Mouse (Mus musculus): Measurements from ENCODE around the gene Gp1ba. TPM values are rescaled to one million over a fixed set of nuclear protein-coding genes. Genes with fewer than 3 reads are reported as not detected.
A peak's percentile ranks its signal among the peaks of the same experiment; 100 is the strongest.

The Gp1ba gene
- polyA plus RNA-seq, 1 experiment from 2014 or later: 0.37 TPM

DNA sequence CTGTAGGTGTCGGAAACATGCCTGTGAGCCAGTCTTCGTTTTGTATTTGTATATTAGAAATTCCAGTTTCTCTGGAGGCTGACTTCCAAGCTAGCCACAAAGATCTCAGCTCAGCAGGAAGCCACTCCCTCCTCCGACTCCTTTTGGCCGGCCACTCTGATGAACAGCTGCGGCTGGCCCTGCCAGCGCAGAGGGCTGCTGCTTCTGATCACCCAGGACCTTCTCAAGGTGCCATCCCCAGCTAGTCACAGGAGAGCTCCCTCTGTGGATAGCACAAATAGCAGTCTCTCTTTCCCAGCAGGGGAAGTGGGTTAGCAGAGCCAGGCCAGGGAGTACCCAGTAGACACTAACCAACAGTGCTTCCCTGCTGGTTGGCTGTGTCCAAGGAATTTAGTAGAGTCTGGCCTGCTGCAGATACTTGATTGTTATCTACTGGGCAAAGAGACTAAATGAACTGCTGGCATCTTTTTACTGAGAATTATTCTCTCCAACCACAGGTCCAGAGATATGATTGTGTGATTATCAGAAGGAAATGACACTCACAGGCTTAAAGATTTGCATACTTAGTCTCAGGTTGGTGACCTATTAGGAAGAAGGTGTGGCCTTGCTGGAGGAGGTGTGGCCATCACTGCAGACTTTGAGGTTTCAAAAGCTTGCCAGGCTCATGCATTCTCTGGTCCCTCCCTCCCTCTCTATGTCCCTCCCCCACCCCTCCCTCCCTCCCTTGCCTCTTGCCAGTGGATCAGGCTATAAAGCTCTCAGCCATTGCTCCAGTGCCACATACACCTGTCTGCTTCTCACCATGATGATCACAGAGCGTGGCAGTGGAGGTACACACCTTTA is 16.7 kb upstream of the Gp1ba start:
- H3K36me3 ChIP-seq (ENCODE audit: control insufficient read depth, insufficient read depth, low read length): no peaks in the 10 kb centered on the region
- H3K27ac ChIP-seq (ENCODE audit: low read depth): 0 out of 2 replicates have a peak overlapping the region, but pooled peaks have one; percentile 0
- no peak; the same call in 1 of the 2 replicates for ATAC-seq (replicated peaks; ENCODE audit: low FRiP score, low TSS enrichment, low read depth)
- no peak overlapping the region for H3K9ac ChIP-seq (ENCODE audit: low read length)
- no peak overlapping the region for H3K4me3 ChIP-seq (ENCODE audit: low read depth, low read length)
- no peak for DNase-seq (ENCODE audit: low spot score)
- no peak overlapping the region for H3K4me2 ChIP-seq (ENCODE audit: low read length)
- no peaks in the 10 kb centered on the region for H3K4me1 ChIP-seq (replicated peaks; ENCODE audit: control insufficient read depth, insufficient read depth, low read length)
- no peaks in the 10 kb centered on the region for H3K27me3 ChIP-seq (replicated peaks; ENCODE audit: control insufficient read depth, insufficient read depth, low read length)
- no peaks in the 10 kb centered on the region for H3K9me3 ChIP-seq (ENCODE audit: control insufficient read depth, low read length)
- 36% methylated on average over 7 of the region's 7 CpGs for WGBS

DNA sequence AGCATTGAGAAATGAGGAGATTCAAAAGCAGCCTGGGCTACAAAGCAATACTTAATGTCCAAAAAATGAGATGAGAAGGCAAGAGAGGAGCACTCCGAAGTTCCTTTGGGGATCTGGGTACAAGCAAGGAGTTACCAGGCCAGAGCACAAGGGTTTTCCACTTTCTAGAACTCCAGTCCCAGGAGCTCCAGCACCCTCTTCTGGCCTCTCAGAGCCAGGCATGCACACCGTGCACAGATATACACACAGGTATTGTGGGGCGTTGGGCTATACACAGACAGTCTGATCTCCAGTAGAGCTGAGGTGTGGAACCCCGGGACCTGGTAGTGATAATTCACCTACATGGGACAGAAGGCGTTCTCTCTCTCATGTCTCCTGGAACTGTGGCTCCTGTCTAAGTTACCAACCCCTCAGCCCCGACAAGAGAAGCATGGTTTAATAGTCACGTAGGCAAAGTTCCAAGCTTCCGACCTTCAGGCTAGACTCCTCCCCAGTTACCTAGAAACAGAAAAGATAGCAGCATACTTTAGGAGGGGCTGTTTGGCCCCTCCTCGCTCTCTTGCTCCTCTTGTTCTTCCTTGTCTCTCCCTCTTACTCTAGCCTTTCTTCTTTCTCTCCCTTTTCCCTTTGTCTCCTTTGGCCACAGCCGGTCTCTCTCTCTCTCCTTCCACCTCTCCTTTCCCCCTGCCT is 15.7 kb upstream of the Gp1ba start:
- no peak overlapping the region for H3K4me3 ChIP-seq (ENCODE audit: low read depth, low read length)
- H3K27me3 ChIP-seq (replicated peaks; ENCODE audit: control insufficient read depth, insufficient read depth, low read length): no peaks in the 10 kb centered on the region
- DNase-seq (ENCODE audit: low spot score) (no peak), ATAC-seq (replicated peaks; ENCODE audit: low FRiP score, low TSS enrichment, low read depth) (no peak; the same call in 1 of the 2 replicates)
- no peak overlapping the region for H3K4me2 ChIP-seq (ENCODE audit: low read length)
- 67% methylated on average over 10 of the region's 10 CpGs for WGBS
- H3K9ac ChIP-seq (ENCODE audit: low read length): no peak overlapping the region
- H3K9me3 ChIP-seq (ENCODE audit: control insufficient read depth, low read length): no peaks in the 10 kb centered on the region
- H3K36me3 ChIP-seq (ENCODE audit: control insufficient read depth, insufficient read depth, low read length): no peaks in the 10 kb centered on the region
- no peak overlapping the region for H3K27ac ChIP-seq (ENCODE audit: low read depth)
- no peaks in the 10 kb centered on the region for H3K4me1 ChIP-seq (replicated peaks; ENCODE audit: control insufficient read depth, insufficient read depth, low read length)

DNA sequence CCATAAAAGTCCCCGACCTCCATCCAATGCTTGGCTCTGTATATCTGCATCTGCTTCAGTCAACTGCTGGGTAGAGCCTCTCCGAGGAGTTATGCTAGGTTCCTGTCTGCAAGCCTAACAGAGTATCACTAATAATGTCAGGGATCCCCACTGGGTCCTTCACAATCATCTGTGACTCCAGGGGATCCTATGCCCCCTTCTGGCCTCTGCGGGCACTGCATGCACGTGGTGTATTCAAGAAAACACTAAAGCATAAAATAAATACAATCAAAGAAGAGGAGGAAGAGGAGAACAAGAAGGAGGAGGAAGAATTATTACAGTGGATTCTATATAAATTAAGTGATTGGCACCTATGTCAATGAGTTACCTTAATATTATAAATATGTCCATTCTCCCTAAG is 13.4 kb upstream of the Gp1ba start:
- Histone ChIP-seq H3K27ac (ENCODE audit: low read depth) (no peak overlapping the region), H3K36me3 (ENCODE audit: control insufficient read depth, insufficient read depth, low read length) (no peaks in the 10 kb centered on the region), H3K4me1 (replicated peaks; ENCODE audit: control insufficient read depth, insufficient read depth, low read length) (no peaks in the 10 kb centered on the region), H3K4me3 (ENCODE audit: low read depth, low read length) (no peak overlapping the region), H3K9me3 (ENCODE audit: control insufficient read depth, low read length) (no peaks in the 10 kb centered on the region), H3K27me3 (replicated peaks; ENCODE audit: control insufficient read depth, insufficient read depth, low read length) (no peaks in the 10 kb centered on the region), H3K4me2 (ENCODE audit: low read length) (no peak overlapping the region), H3K9ac (ENCODE audit: low read length) (no peak overlapping the region)
- ATAC-seq (replicated peaks; ENCODE audit: low FRiP score, low TSS enrichment, low read depth): no peak
- DNase-seq (ENCODE audit: low spot score): peak; percentile 82
- WGBS: 46% methylated on average over 4 of the region's 4 CpGs

DNA sequence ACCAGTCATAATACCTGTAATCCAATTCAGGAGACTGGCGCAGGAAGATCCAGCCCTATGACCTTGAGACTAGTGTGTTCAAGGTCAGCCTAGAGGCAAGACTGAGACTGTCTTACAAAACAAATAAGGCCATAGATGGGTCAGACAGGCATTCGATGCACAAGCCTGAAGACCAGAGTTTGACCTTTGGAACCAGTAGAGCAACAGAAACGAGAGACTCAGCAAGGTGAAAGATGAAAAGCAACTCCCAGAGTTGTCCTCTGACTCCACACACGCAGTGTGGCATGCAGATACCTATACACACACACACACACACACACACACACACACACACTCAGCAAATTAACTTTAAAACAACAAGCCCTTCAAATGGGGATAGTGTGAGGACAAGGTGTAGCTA is 12.0 kb upstream of the Gp1ba start:
- no peaks in the 10 kb centered on the region for H3K9me3 ChIP-seq (ENCODE audit: control insufficient read depth, low read length)
- no peak overlapping the region for H3K9ac ChIP-seq (ENCODE audit: low read length)
- H3K36me3 ChIP-seq (ENCODE audit: control insufficient read depth, insufficient read depth, low read length): no peaks in the 10 kb centered on the region
- 60% methylated on average over 4 of the region's 4 CpGs for WGBS
- H3K27me3 ChIP-seq (replicated peaks; ENCODE audit: control insufficient read depth, insufficient read depth, low read length): no peaks in the 10 kb centered on the region
- no peak for DNase-seq (ENCODE audit: low spot score)
- H3K4me3 ChIP-seq (ENCODE audit: low read depth, low read length): no peak overlapping the region
- H3K27ac ChIP-seq (ENCODE audit: low read depth): no peak overlapping the region
- no peaks in the 10 kb centered on the region for H3K4me1 ChIP-seq (replicated peaks; ENCODE audit: control insufficient read depth, insufficient read depth, low read length)
- no peak for ATAC-seq (replicated peaks; ENCODE audit: low FRiP score, low TSS enrichment, low read depth)
- H3K4me2 ChIP-seq (ENCODE audit: low read length): no peak overlapping the region

DNA sequence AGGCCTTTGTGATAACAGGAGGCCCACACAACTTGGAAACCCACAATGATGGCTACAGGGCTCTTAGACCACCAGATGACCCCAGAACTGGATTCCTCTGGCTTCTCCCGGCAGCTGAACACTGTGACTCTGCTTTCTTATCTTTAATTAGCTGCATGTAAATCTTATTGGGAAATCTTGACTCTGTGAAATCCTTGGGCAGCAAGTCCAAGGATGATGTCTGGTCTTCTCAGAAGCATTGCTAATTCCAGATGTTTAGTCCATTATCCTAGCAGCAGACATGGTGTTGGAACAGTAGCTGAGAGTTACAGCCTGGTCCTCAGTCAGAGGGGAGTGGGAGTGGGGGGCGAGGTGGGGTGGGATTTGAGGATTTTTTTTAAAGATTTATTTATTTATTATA is 10.5 kb upstream of the Gp1ba start:
- Histone ChIP-seq H3K36me3 (ENCODE audit: control insufficient read depth, insufficient read depth, low read length) (no peaks in the 10 kb centered on the region), H3K27me3 (replicated peaks; ENCODE audit: control insufficient read depth, insufficient read depth, low read length) (no peaks in the 10 kb centered on the region), H3K4me1 (replicated peaks; ENCODE audit: control insufficient read depth, insufficient read depth, low read length) (no peaks in the 10 kb centered on the region), H3K9me3 (ENCODE audit: control insufficient read depth, low read length) (no peaks in the 10 kb centered on the region), H3K27ac (ENCODE audit: low read depth) (no peak overlapping the region), H3K4me2 (ENCODE audit: low read length) (no peak overlapping the region), H3K4me3 (ENCODE audit: low read depth, low read length) (no peak overlapping the region), H3K9ac (ENCODE audit: low read length) (no peak overlapping the region)
- ATAC-seq (replicated peaks; ENCODE audit: low FRiP score, low TSS enrichment, low read depth) (no peak), DNase-seq (ENCODE audit: low spot score) (no peak)
- 70% methylated on average over 2 of the region's 2 CpGs for WGBS

DNA sequence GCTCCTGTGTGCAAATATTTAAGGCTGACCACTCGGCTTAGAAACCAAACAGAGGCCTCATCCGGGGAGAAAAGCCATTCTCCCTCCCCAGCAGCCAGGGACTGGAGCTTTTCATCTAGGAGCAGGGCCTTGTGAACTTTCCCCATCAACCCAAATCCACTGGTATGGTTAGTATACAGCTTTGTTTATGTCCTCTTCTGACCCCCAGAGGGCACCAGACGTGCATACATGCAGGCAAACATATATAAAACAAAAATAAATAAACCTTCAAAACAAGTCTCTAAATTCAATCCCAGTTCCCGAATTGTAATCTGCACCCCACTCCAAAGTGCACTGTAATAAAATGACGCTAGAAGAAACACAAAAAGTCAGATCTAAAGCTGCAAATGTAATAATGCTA is 9.4 kb upstream of the Gp1ba start:
- no peaks in the 10 kb centered on the region for H3K27me3 ChIP-seq (replicated peaks; ENCODE audit: control insufficient read depth, insufficient read depth, low read length)
- ATAC-seq (replicated peaks; ENCODE audit: low FRiP score, low TSS enrichment, low read depth): no peak
- H3K9ac ChIP-seq (ENCODE audit: low read length): no peak overlapping the region
- H3K9me3 ChIP-seq (ENCODE audit: control insufficient read depth, low read length): no peaks in the 10 kb centered on the region
- no peaks in the 10 kb centered on the region for H3K4me1 ChIP-seq (replicated peaks; ENCODE audit: control insufficient read depth, insufficient read depth, low read length)
- no peak overlapping the region for H3K27ac ChIP-seq (ENCODE audit: low read depth)
- no peak for DNase-seq (ENCODE audit: low spot score)
- no peaks in the 10 kb centered on the region for H3K36me3 ChIP-seq (ENCODE audit: control insufficient read depth, insufficient read depth, low read length)
- H3K4me2 ChIP-seq (ENCODE audit: low read length): no peak overlapping the region
- H3K4me3 ChIP-seq (ENCODE audit: low read depth, low read length): no peak overlapping the region
- 43% methylated on average over 5 of the region's 5 CpGs for WGBS

DNA sequence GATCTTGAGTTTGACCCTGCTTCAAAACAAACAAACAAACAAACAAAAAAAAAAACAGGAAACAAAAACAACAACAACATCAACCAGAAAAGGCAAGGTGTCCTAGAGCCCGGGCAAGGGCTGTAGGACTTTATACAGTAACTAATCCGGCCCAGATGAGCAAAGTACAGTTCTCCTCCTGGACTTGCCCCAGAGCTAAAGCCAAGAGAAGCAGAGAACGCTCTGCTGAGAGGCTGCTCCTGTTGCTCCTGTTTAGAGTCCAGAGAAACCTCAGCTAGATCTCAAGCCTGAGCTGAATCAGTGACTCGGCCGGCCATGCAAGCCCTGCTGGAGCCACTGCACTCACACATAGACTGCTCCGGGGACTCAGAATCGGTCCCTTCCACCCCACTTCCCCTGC is 8.8 kb upstream of the Gp1ba start:
- Histone ChIP-seq H3K4me3 (ENCODE audit: low read depth, low read length) (no peak overlapping the region), H3K27ac (ENCODE audit: low read depth) (no peak overlapping the region), H3K4me1 (replicated peaks; ENCODE audit: control insufficient read depth, insufficient read depth, low read length) (no peaks in the 10 kb centered on the region), H3K4me2 (ENCODE audit: low read length) (no peak overlapping the region), H3K9me3 (ENCODE audit: control insufficient read depth, low read length) (no peaks in the 10 kb centered on the region), H3K9ac (ENCODE audit: low read length) (no peak overlapping the region), H3K27me3 (replicated peaks; ENCODE audit: control insufficient read depth, insufficient read depth, low read length) (no peaks in the 10 kb centered on the region), H3K36me3 (ENCODE audit: control insufficient read depth, insufficient read depth, low read length) (no peaks in the 10 kb centered on the region)
- 76% methylated on average over 7 of the region's 7 CpGs for WGBS
- DNase-seq (ENCODE audit: low spot score) (no peak), ATAC-seq (replicated peaks; ENCODE audit: low FRiP score, low TSS enrichment, low read depth) (no peak)

DNA sequence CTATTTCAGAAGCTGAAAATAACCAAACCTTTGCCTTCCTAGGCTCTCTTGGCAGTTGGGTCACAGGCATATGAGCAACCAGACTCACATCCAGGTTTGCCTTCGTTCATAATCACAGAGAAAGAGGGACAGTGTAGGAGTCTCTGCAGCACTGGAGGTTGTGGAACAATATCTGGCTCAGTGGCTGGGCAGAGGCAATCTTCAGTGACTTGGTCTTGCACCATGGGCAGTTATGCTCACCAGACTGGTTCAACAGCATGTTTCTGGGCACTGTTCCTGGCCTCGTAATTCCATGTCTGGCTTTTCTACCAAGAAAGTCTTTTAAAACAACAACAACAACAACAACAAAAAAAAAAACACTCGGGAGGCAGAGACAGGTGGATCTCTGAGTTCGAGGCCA is 3.3 kb upstream of the Gp1ba start:
- ATAC-seq (replicated peaks; ENCODE audit: low FRiP score, low TSS enrichment, low read depth): no peak
- H3K4me3 ChIP-seq (ENCODE audit: low read depth, low read length): no peak overlapping the region

More for the DNA sequence above, 3.3 kb upstream of the Gp1ba start:
- H3K27ac ChIP-seq (ENCODE audit: low read depth): no peak overlapping the region
- no peaks in the 10 kb centered on the region for H3K9me3 ChIP-seq (ENCODE audit: control insufficient read depth, low read length)
- no peak overlapping the region for H3K4me2 ChIP-seq (ENCODE audit: low read length)
- DNase-seq (ENCODE audit: low spot score): no peak
- H3K36me3 ChIP-seq (ENCODE audit: control insufficient read depth, insufficient read depth, low read length): no peaks in the 10 kb centered on the region
- H3K27me3 ChIP-seq (replicated peaks; ENCODE audit: control insufficient read depth, insufficient read depth, low read length): no peaks in the 10 kb centered on the region
- H3K4me1 ChIP-seq (replicated peaks; ENCODE audit: control insufficient read depth, insufficient read depth, low read length): no peaks in the 10 kb centered on the region
- 81% methylated on average over 4 of the region's 4 CpGs for WGBS
- H3K9ac ChIP-seq (ENCODE audit: low read length): no peak overlapping the region

All from intestine, embryonic 14.5 days (tissue).